Mouse (Mus musculus) hindbrain, embryonic 14.5 days (tissue): ENCODE measurements at regions not wholly inside any gene's neighbourhood (a gene's known extent, or its start where the extent isn't known, plus 50 kb on each side); places are given as distances from the start of the nearest gene placed in this dataset.
"Not testable (repeated sequence)": the region's sequence is repeated elsewhere in the genome, so short reads cannot be mapped to it uniquely, and the experiment has no call there.

Experiments used
- ATAC-seq: fragments of 200-750 bp; cut with Nextera tagmentation; 2 replicates; pipeline ENCODE4 v1.8.0; 2017; ENCODE audit warnings: moderate number of reproducible peaks, mild to moderate bottlenecking, moderate TSS enrichment, moderate library complexity; ENCODE audit not compliant: low FRiP score
- DNase-seq: peaks from one replicate; pipeline ENCODE4 v3.0.0-alpha.2; 2015; ENCODE audit warnings: low spot score
- H3K27ac ChIP-seq: fragments of 300-500 bp; sonication (generic); 2 replicates; pipeline ENCODE4 v1.5.1; 2014; ENCODE audit warnings: mild to moderate bottlenecking, moderate library complexity
- H3K27me3 ChIP-seq: fragments of 300-500 bp; sonication (generic); 2 replicates; pipeline ENCODE4 v1.6.1; 2014; ENCODE audit warnings: mild to moderate bottlenecking, low read length, mixed read lengths; ENCODE audit not compliant: control insufficient read depth, insufficient read depth
- H3K36me3 ChIP-seq: fragments of 300-500 bp; sonication (generic); replicated peaks from 2 replicates; pipeline ENCODE4 v1.6.1; 2014; ENCODE audit not compliant: control insufficient read depth, insufficient read depth
- H3K4me1 ChIP-seq: fragments of 300-500 bp; sonication (generic); replicated peaks from 2 replicates; pipeline ENCODE4 v1.6.1; 2014; ENCODE audit warnings: antibody characterized with exemption, low read length, mixed read lengths; ENCODE audit not compliant: control insufficient read depth, insufficient read depth
- H3K4me2 ChIP-seq: fragments of 300-500 bp; sonication (generic); replicated peaks from 2 replicates; pipeline ENCODE4 v1.6.1; 2014; ENCODE audit warnings: mild to moderate bottlenecking, moderate library complexity
- H3K4me3 ChIP-seq: fragments of 300-500 bp; sonication (generic); replicated peaks from 2 replicates; pipeline ENCODE4 v1.5.1; 2014; ENCODE audit warnings: mild to moderate bottlenecking, low read length
- H3K9ac ChIP-seq: fragments of 300-500 bp; sonication (generic); 2 replicates; pipeline ENCODE4 v1.6.1; 2014
- H3K9me3 ChIP-seq: fragments of 300-500 bp; sonication (generic); 2 replicates; pipeline ENCODE4 v1.6.1; 2016; ENCODE audit warnings: low read length; ENCODE audit not compliant: control insufficient read depth
- WGBS: fragments of 180-500 bp; shearing (Covaris S2); extraction: QIAGEN DNeasy Blood & Tissue Kit; methylation state at CpG from one replicate; pipeline ENCODE4 v1.1.7; 2014; 5-methylcytosine and 5-hydroxymethylcytosine counted together

GRCm38 (mm10) chr14:90062855-90063254 lies 1591.7 kb upstream of the Pcdh20 start:
- no peak overlapping the region for H3K9ac ChIP-seq
- 88% methylated on average over 2 of the region's 2 CpGs for WGBS
- ATAC-seq (no peak), DNase-seq (no peak)
- H3K36me3 ChIP-seq = no peaks in the 10 kb centered on the region
- H3K4me1 ChIP-seq = no peaks in the 10 kb centered on the region
- H3K4me3 ChIP-seq = no peak overlapping the region
- H3K9me3 ChIP-seq = no peaks in the 10 kb centered on the region
- no peaks in the 10 kb centered on the region for H3K27me3 ChIP-seq
- H3K4me2 ChIP-seq = no peak overlapping the region
- no peak overlapping the region for H3K27ac ChIP-seq

- H3K9me3 ChIP-seq = no peaks in the 10 kb centered on the region
- H3K4me3 ChIP-seq = no peak overlapping the region
- H3K9ac ChIP-seq = no peak overlapping the region
- no peak overlapping the region for H3K27ac ChIP-seq
- DNase-seq (no peak), ATAC-seq (peak; percentile 34; the same call in 1 of the 2 replicates)
- no peak overlapping the region for H3K4me2 ChIP-seq
- no peaks in the 10 kb centered on the region for H3K4me1 ChIP-seq
- WGBS = 68% methylated on average over 2 of the region's 2 CpGs
- no peaks in the 10 kb centered on the region for H3K36me3 ChIP-seq
- no peaks in the 10 kb centered on the region for H3K27me3 ChIP-seq
These were observed 1578.6 kb upstream of the Pcdh20 start for GRCm38 (mm10) chr14:90049806-90050205.

GRCm38 (mm10) chr14:90048820-90049219 lies 1577.6 kb upstream of the Pcdh20 start:
- H3K36me3 ChIP-seq, H3K4me2 ChIP-seq, H3K27me3 ChIP-seq, H3K4me1 ChIP-seq, H3K9me3 ChIP-seq, ATAC-seq, H3K27ac ChIP-seq, H3K9ac ChIP-seq, DNase-seq, H3K4me3 ChIP-seq: not testable (repeated sequence)
- 77% methylated on average over 2 of the region's 2 CpGs for WGBS
